Mouse (Mus musculus) spleen, adult 2 months (tissue): ENCODE measurements around the gene Ly75.

Source experiments
- CTCF ChIP-seq: fragments of 200-500 bp; IDR thresholded peaks from 2 replicates; pipeline ENCODE4 v1.5.1; 2011; ENCODE audit warnings: mild to moderate bottlenecking, inconsistent platforms; ENCODE audit not compliant: insufficient read depth, insufficient read length, insufficient replicate concordance; ENCODE audit errors: extremely low read depth
- POLR2A ChIP-seq: fragments of 200-500 bp; IDR thresholded peaks from 2 replicates; pipeline ENCODE4 v1.6.1; 2011; ENCODE audit warnings: low read depth, low read length, inconsistent platforms

- TF ChIP-seq CTCF (no peak), POLR2A (no peak)
These were observed 55.5 kb downstream of the Ly75 start for GRCm38 (mm10) chr2:60327581-60327980.
